Mouse (Mus musculus): ENCODE results near the gene Dnmt3c. TPM values are rescaled to one million over a fixed set of nuclear protein-coding genes. Genes with fewer than 3 reads are reported as not detected.
A peak's percentile ranks its signal among the peaks of the same experiment; 100 is the strongest.
"Not testable (repeated sequence)": the region's sequence is repeated elsewhere in the genome, so short reads cannot be mapped to it uniquely, and the experiment has no call there.

Dnmt3c gene
- polyA plus RNA-seq, 1 experiment, result 1.2 TPM

GRCm38 (mm10) chr2:153694462-153695085, 1.9 kb upstream of the Dnmt3c start:
- TF ChIP-seq POLR2A (IDR thresholded peaks at IDR 0.05; ENCODE audit: control insufficient read depth, low read depth, low read length), result no peak
- TF ChIP-seq CTCF (IDR thresholded peaks at IDR 0.05; ENCODE audit: control insufficient read depth, insufficient read depth, insufficient replicate concordance, low read depth, low read length), result peak; percentile 90

GRCm38 (mm10) chr2:153703389-153703788, 6.9 kb downstream of the Dnmt3c start:
- H3K27ac ChIP-seq (ENCODE audit: control insufficient read depth, insufficient read depth, low read depth, low read length), result no peak overlapping the region
- no peaks in the 10 kb centered on the region for H3K27me3 ChIP-seq (ENCODE audit: control insufficient read depth, insufficient read depth, low read length)
- no peaks in the 10 kb centered on the region; the same call in 1 of the 2 replicates for H3K4me1 ChIP-seq (ENCODE audit: control insufficient read depth, insufficient read depth, low read length)
- no peak overlapping the region for H3K4me3 ChIP-seq (ENCODE audit: control insufficient read depth, low read depth, low read length)
- no peaks in the 10 kb centered on the region for H3K36me3 ChIP-seq (ENCODE audit: control insufficient read depth, insufficient read depth, low read length)
- TF ChIP-seq POLR2A (IDR thresholded peaks at IDR 0.05; ENCODE audit: control insufficient read depth, low read depth, low read length) (no peak), CTCF (IDR thresholded peaks at IDR 0.05; ENCODE audit: control insufficient read depth, insufficient read depth, insufficient replicate concordance, low read depth, low read length) (no peak)

More at GRCm38 (mm10) chr2:153694462-153695085, 1.9 kb upstream of the Dnmt3c start:
- H3K36me3 ChIP-seq (ENCODE audit: control insufficient read depth, insufficient read depth, low read length), result no peaks in the 10 kb centered on the region
- peaks cover 3% of the 10 kb centered on the region for H3K4me1 ChIP-seq (ENCODE audit: control insufficient read depth, insufficient read depth, low read length)
- no peaks in the 10 kb centered on the region for H3K27me3 ChIP-seq (ENCODE audit: control insufficient read depth, insufficient read depth, low read length)
- H3K27ac ChIP-seq (ENCODE audit: control insufficient read depth, insufficient read depth, low read depth, low read length), result no peak overlapping the region
- peak overlapping the region; percentile 67 for H3K4me3 ChIP-seq (ENCODE audit: control insufficient read depth, low read depth, low read length)

DNA sequence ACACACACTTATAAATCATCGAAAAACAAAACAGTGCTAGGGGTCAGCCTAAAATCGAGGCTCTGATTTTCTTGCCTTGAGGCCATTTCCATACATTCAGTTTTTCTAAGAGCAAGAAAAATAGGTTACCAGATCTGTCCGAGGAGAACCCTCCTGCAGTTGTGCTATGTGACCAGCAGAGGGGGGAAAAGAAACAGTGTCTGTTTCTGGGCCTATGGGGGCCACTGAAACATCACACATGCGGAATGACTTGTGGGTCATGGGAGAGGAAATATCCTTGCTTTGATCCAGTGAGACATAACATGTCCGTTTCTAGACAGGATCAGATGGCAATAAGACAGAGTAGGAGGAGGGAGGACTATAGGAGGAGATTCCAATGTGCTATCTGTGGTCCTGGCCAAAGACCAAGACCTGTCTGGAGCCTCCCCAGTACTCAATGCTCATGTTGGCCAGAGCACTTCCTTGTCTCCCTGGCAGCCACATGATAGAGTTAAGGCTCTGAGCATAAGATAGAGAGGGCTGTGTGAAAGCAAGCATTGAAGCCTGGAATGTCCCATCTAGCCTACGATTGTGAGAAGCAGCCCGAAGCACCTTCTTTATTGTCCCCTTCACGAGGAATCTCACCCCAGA, 14.4 kb downstream of the Dnmt3c start:
- Histone ChIP-seq H3K27me3 (ENCODE audit: control insufficient read depth, insufficient read depth, low read length) (no peaks in the 10 kb centered on the region), H3K4me1 (ENCODE audit: control insufficient read depth, insufficient read depth, low read length) (no peaks in the 10 kb centered on the region), H3K27ac (ENCODE audit: control insufficient read depth, insufficient read depth, low read depth, low read length) (peak overlapping the region; percentile 21; the same call in 1 of the 2 replicates), H3K36me3 (ENCODE audit: control insufficient read depth, insufficient read depth, low read length) (no peaks in the 10 kb centered on the region), H3K4me3 (ENCODE audit: control insufficient read depth, low read depth, low read length) (no peak overlapping the region)
- TF ChIP-seq POLR2A (IDR thresholded peaks at IDR 0.05; ENCODE audit: control insufficient read depth, low read depth, low read length), result no peak
- no peak for TF ChIP-seq CTCF (IDR thresholded peaks at IDR 0.05; ENCODE audit: control insufficient read depth, insufficient read depth, insufficient replicate concordance, low read depth, low read length)

- peak overlapping the region; percentile 2 for H3K27ac ChIP-seq (ENCODE audit: control insufficient read depth, insufficient read depth, low read depth, low read length)
- no peaks in the 10 kb centered on the region for H3K27me3 ChIP-seq (ENCODE audit: control insufficient read depth, insufficient read depth, low read length)
- H3K4me1 ChIP-seq (ENCODE audit: control insufficient read depth, insufficient read depth, low read length), result no peaks in the 10 kb centered on the region
- no peak overlapping the region for H3K4me3 ChIP-seq (ENCODE audit: control insufficient read depth, low read depth, low read length)
- H3K36me3 ChIP-seq (ENCODE audit: control insufficient read depth, insufficient read depth, low read length), result no peaks in the 10 kb centered on the region
- no peak for TF ChIP-seq POLR2A (IDR thresholded peaks at IDR 0.05; ENCODE audit: control insufficient read depth, low read depth, low read length)
- TF ChIP-seq CTCF (IDR thresholded peaks at IDR 0.05; ENCODE audit: control insufficient read depth, insufficient read depth, insufficient replicate concordance, low read depth, low read length), result no peak
Observed at GRCm38 (mm10) chr2:153712646-153713091, 16.2 kb downstream of the Dnmt3c start.

GRCm38 (mm10) chr2:153713227-153713626, 16.8 kb downstream of the Dnmt3c start:
- TF ChIP-seq CTCF (IDR thresholded peaks at IDR 0.05; ENCODE audit: control insufficient read depth, insufficient read depth, insufficient replicate concordance, low read depth, low read length), result no peak
- no peak for TF ChIP-seq POLR2A (IDR thresholded peaks at IDR 0.05; ENCODE audit: control insufficient read depth, low read depth, low read length)
- no peaks in the 10 kb centered on the region for H3K4me1 ChIP-seq (ENCODE audit: control insufficient read depth, insufficient read depth, low read length)
- H3K36me3 ChIP-seq (ENCODE audit: control insufficient read depth, insufficient read depth, low read length), result no peaks in the 10 kb centered on the region
- H3K27me3 ChIP-seq (ENCODE audit: control insufficient read depth, insufficient read depth, low read length), result no peaks in the 10 kb centered on the region
- H3K27ac ChIP-seq (ENCODE audit: control insufficient read depth, insufficient read depth, low read depth, low read length), result peak overlapping the region; percentile 2
- H3K4me3 ChIP-seq (ENCODE audit: control insufficient read depth, low read depth, low read length), result no peak overlapping the region

DNA sequence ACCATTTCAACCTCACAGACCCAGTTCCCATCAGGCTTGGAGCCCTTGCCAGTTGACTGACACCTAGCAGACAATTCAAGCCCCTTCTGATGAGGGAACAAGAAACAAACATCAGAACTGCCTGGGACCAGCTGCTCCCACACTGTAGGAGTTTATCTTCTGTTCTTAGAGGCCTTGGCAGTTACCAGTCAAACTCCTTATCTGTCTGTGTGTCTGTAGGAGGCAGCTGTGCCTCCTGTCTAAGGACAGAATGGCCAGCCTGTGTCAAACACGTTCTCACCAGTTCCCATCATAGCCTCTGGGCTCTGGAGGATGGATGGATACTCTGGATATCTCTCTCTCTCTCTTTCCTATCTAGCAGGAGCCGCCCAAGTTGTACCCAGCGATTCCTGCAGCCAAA, 21.4 kb downstream of the Dnmt3c start:
- not testable (repeated sequence) for H3K27ac ChIP-seq (ENCODE audit: control insufficient read depth, insufficient read depth, low read depth, low read length)

GRCm38 (mm10) chr2:153723098-153723497, 26.6 kb downstream of the Dnmt3c start:
- no peaks in the 10 kb centered on the region for H3K36me3 ChIP-seq (ENCODE audit: control insufficient read depth, insufficient read depth, low read length)
- TF ChIP-seq POLR2A (IDR thresholded peaks at IDR 0.05; ENCODE audit: control insufficient read depth, low read depth, low read length) (no peak), CTCF (IDR thresholded peaks at IDR 0.05; ENCODE audit: control insufficient read depth, insufficient read depth, insufficient replicate concordance, low read depth, low read length) (no peak)
- H3K4me1 ChIP-seq (ENCODE audit: control insufficient read depth, insufficient read depth, low read length), result peaks cover 2% of the 10 kb centered on the region; the same call in 1 of the 2 replicates
- H3K4me3 ChIP-seq (ENCODE audit: control insufficient read depth, low read depth, low read length), result no peak overlapping the region
- H3K27me3 ChIP-seq (ENCODE audit: control insufficient read depth, insufficient read depth, low read length), result no peaks in the 10 kb centered on the region
- H3K27ac ChIP-seq (ENCODE audit: control insufficient read depth, insufficient read depth, low read depth, low read length), result no peak overlapping the region

More for the DNA sequence above, 21.4 kb downstream of the Dnmt3c start:
- H3K4me1 ChIP-seq (ENCODE audit: control insufficient read depth, insufficient read depth, low read length); H3K27me3 ChIP-seq (ENCODE audit: control insufficient read depth, insufficient read depth, low read length); H3K36me3 ChIP-seq (ENCODE audit: control insufficient read depth, insufficient read depth, low read length); H3K4me3 ChIP-seq (ENCODE audit: control insufficient read depth, low read depth, low read length): not testable (repeated sequence)

Measured in testis, adult 2 months (tissue).